Mouse (Mus musculus) induced T-regulatory cell, adult 2 months (primary cell): Measurements from ENCODE around the gene Jag2.

Source experiments
- DNase-seq: peaks from one replicate; pipeline ENCODE4 v3.0.0-alpha.2; 2012; ENCODE audit warnings: low read depth

Gene Jag2

DNA sequence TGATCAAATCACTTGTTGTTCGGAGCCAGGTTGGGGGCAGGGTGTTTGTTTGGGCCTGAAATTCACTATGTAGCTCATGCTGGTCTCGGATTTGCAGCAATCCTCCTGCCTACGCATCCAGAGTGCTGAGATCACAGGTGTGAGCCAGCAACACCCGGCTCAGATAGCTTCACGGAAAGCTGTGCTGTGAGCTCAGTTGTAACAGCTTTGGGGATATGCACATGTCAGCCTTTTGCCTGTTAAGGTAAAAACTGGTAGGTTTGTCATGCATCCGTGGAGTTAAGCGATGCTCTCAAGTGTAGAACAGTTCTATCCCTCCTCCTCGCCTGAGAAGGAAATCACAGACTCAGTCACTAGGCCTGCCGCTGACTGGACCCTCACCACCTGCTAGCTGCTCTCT, 28.9 kb downstream of the Jag2 start:
- no peak for DNase-seq

DNA sequence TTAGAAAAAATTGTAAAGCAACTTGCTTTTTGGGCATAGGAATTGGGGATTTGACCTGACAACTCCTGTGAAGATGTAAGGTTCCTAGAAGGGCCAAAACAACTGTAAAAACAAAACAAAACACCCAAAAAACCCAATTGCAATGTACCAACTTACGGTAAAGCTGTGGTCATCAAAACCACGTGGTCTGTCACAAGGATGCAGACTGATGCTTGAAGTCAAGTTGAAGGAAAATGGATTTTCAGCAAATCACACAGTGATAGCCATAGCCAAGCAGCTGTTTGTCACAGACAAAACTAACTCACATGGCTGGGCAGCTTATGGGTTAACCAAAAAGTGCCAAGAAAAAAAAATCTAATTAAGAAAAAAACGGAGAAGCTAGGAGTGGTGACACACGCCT, 30.6 kb downstream of the Jag2 start:
- no peak for DNase-seq

DNA sequence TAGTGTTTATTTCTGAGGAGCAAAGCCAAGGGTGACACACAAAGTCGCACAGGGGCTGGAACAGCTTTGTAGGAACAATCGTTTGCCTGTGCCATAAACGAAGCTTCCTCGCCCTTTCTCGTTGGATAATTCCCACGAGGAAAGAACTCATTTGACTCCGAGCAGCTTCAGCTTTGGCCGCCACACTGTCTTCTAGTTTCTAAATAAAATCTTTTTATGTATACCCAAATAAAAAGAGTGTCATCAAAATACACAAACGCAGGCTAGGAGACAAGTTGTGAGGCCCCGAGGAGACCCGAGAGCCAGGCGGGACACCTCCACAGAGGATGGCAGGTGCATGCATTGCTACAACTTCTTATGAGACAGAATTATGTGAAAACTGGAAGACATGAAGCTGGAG, 31.2 kb downstream of the Jag2 start:
- DNase-seq, result no peak

GRCm38 (mm10) chr12:112897522-112898212, 31.9 kb downstream of the Jag2 start:
- peak; percentile 40 for DNase-seq

DNA sequence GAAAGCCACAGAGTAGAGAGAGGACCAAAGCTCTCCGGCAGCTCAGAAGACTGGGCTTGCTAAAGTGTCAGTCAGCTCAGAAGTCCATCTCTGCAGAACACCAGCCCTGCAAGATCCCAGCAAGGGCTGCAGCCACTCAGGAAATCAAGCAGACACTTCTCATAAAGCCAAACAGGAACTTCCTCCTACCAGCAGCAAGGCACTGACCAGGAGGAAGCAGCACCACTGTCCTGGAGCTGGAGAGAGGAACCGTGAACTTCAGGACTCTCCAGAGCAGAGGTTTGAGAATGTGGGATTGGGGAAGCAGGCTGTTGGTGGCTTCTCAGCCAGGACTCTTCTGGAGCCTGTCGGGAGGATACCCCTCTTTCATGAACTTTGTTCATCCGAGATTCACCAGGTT, 34.6 kb downstream of the Jag2 start:
- DNase-seq, result no peak

DNA sequence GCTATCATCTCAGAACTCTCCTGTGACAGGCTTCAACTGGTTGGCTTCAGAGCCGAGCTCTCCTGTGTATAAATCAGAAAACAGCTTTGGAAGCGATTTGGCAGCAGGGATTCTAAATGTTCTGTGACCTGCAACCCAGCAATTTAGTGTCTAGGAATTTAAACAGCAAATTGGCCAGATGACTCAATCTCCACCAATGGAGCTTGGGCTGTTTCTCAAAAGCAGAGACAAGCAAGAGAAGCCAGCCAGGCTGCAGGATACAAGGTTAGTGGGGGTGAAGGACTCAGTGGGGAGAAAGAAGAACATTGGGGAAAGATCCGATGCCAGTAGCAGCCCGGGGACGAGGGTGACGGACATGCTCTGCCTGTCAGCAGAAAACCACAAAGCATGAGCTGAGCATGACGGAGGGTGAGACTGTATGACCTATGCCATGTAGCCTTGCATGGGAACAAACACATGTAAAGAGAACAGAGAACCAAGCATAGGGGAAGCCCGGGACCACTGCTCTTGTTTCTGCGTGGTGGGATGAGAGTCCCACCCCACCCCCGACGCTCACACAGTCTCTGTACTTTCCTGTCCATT, 35.2 kb downstream of the Jag2 start:
- no peak for DNase-seq

- no peak for DNase-seq
These were observed 44.1 kb downstream of the Jag2 start for GRCm38 (mm10) chr12:112885465-112885864.

- DNase-seq, result no peak
These were observed 48.2 kb downstream of the Jag2 start for GRCm38 (mm10) chr12:112881301-112881815.

- no peak for DNase-seq
These were observed 48.9 kb downstream of the Jag2 start for GRCm38 (mm10) chr12:112880661-112881060.

GRCm38 (mm10) chr12:112879731-112880130, 49.8 kb downstream of the Jag2 start:
- DNase-seq, result no peak

GRCm38 (mm10) chr12:112877607-112878020, 52.0 kb downstream of the Jag2 start:
- DNase-seq, result peak; percentile 60

GRCm38 (mm10) chr12:112877073-112877576, 52.5 kb downstream of the Jag2 start:
- peak; percentile 53 for DNase-seq

DNA sequence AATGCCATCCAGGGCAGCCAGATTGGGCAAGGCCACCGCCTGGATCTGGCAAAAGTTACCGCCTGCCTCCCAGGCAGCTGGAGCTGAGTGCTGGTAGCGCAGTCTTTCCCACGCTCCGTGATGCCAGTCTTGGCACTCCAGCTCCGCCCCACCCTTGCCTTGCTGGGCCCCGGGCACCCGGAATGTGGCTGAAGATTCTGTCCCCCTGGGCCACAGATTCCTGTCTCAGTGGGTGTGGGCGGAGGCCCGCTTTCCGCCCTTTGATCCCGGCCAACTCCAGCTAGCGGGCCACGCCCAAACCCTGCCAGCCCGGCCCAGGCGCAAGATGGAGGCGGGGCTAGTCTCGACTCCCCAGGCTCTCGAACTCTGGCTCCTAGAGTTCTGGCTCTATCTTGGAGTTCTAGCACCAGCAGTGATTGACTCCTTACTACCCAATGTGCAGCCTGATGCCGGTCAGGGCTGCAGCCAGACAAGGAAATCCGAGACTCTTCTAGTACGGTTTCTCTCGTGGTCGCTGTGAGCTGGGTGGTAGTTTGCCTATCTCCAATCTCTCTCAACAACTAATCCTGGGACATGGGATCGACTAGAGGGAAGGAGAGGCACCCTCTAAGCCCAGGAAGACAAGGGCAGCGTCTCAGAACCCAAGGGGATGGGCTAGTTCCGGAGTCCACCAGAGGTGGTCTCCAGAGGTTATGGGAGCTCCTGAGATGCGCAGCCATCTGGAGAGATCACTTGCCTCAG, 53.1 kb downstream of the Jag2 start:
- peak; percentile 79 for DNase-seq

DNA sequence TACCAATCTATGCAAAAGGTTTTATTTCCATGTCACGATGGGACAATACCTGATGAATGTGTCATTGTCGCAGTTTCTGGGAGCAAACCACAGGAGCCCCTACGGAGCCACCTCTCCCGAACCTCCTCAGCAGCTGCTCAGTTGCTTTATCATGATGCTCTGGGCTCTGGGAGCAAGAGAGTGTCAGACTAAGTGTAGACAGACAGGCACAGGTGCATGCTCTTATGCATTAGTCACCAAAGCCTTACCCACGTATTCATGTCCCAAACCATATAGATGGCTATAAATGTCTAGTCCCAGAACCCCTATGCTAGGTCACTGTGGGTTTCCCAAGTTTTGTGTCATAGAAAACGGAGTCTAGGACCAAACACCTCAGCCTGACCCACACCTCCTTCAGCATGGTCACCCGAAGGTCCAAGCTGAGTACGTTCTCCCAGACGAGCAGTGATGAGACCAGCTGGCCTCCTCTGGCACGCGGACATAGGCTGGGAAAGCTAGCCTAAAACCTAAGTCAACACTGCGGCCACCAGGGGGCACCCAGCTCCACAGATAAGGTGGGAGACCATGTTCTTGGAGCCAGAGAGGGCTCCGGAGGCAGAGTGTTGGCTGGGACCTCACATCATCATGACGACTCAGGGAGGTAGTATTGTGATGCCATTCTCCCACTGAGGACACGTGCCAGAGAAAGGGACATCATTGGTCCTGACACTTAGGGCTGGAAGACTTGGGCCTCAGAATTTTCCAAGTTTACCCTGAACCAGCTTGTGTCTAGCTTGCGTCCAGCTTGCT, 54.2 kb downstream of the Jag2 start:
- DNase-seq, result peak; percentile 91

DNA sequence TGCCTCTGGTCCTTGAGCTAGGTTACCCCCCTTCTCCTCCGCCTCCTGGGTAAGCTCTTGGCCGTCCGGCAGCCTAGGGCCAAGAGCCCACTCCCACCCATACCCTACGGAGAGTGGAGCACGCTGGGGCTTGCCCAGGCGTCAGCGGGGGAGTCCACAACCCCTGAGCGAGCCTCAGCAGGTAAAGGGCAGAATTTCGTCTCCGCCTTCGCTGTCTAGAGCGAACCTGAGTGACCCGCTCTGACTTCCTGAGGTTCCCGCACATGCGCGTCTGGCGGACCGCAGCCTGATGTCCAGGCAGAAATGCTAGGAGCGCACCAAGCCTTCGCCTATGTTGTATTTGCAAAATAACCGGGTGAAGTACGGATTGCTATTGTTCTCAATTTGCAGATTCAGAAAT, 55.4 kb downstream of the Jag2 start:
- DNase-seq, result peak; percentile 26

- DNase-seq, result peak; percentile 90
These were observed 56.0 kb downstream of the Jag2 start for GRCm38 (mm10) chr12:112873452-112874190.

- no peak for DNase-seq
These were observed 56.6 kb downstream of the Jag2 start for GRCm38 (mm10) chr12:112872991-112873390.

- DNase-seq, result no peak
These were observed 58.3 kb downstream of the Jag2 start for GRCm38 (mm10) chr12:112871272-112871671.

DNA sequence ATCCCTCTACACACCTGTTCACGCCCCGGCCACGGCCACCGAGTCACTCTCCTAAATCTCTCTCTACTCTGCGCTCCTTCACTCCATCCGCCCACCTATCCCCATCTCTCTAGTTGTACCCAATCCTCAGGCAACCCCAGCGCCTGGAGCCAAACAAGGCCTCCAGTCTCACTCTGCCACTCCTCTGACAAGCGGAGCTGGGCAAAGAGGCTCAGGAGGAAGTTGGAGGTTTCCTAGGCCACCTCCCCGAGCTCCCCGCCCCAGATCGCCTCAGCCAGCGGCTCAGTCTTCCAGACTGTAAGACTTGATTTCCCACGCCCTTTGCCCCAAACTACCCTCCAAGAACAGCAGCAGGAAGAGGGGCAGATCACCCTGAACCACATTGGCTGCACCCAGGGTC, 58.8 kb downstream of the Jag2 start:
- peak; percentile 66 for DNase-seq

DNA sequence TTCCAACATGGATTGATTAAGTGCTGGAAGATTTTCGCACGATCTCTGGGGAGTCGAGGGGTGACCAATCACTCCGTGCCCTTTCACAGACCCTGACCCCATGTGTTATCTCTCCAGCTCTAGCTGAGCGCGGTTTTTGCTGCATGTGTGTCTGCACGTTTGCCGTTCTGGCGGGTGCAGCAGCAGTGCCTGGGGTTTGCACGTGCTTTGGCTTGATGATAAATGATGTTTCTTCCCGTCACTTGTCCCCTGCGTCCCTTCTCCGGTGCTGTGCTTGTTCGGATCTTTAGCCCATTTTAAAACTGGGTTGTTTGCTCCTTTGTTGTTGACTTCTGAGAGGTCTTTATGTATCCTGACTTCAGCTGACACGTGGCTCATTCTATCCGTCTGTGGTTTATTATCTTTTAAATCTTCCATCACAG, 59.8 kb downstream of the Jag2 start:
- DNase-seq, result peak; percentile 54
